Mouse (Mus musculus): ENCODE measurements around the gene Hectd4. TPM values are rescaled to one million over a fixed set of nuclear protein-coding genes. Genes with fewer than 3 reads are reported as not detected.

Hectd4 gene
- polyA plus RNA-seq, 1 experiment from 2014 or later: 3.8 TPM

DNA sequence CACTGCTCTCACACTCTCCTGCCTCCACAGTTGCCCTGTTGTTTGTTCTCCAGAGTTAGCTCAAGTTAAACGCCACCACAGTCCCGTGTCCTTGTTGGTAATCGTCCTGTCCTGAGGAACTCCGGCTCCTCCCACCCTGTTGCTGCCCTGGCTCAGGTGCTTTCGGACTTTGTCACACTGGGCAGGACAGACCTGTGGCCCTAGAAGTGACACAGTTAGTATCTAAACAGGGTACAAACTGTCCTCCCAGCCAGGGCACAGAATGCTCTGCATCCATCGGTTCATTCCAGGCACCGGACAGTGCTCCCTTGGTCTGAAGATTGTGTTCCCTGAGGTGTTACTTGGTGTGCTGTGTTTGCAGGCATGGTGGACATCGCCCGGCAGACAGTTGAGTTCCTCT lies 114.0 kb downstream of the Hectd4 start:
- no peaks in the 10 kb centered on the region for H3K27me3 ChIP-seq (ENCODE audit: insufficient read depth, low read length)
- ATAC-seq (ENCODE audit: low FRiP score, low TSS enrichment): no peak
- H3K36me3 ChIP-seq (ENCODE audit: insufficient read depth, low read length): peaks cover 56% of the 10 kb centered on the region
- WGBS: 92% methylated on average over 9 of the region's 9 CpGs
- H3K9me3 ChIP-seq (ENCODE audit: low read length): no peaks in the 10 kb centered on the region
- H3K27ac ChIP-seq (ENCODE audit: low read length): no peak overlapping the region
- H3K9ac ChIP-seq (replicated peaks; ENCODE audit: low read length): no peak overlapping the region
- H3K4me1 ChIP-seq (ENCODE audit: insufficient read depth, low read length): no peaks in the 10 kb centered on the region
- no peak overlapping the region for H3K4me2 ChIP-seq (replicated peaks; ENCODE audit: low read depth, low read length)
- no peak overlapping the region for H3K4me3 ChIP-seq (ENCODE audit: low read length)

DNA sequence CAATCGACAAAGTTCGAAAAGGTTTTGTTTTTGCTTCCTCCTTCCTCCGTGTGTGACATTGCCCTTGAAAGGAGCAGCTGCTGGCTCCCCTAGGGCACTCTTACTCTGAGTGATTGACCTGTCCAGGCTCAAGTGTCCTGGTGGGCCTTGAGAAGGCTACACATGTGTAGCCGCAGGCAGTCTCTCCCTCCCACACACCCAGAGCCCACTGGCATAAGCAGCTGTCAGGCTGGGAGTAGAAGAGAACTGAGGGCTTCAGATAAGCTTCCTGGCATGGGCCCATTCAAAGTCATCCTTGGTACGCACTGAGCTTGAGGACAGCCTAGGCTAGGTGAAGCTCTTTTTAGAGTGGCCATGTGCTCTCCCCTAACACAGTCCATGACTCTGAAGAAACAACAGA lies 114.4 kb downstream of the Hectd4 start:
- Histone ChIP-seq H3K9me3 (ENCODE audit: low read length) (no peaks in the 10 kb centered on the region), H3K9ac (replicated peaks; ENCODE audit: low read length) (no peak overlapping the region), H3K27me3 (ENCODE audit: insufficient read depth, low read length) (no peaks in the 10 kb centered on the region), H3K4me2 (replicated peaks; ENCODE audit: low read depth, low read length) (no peak overlapping the region), H3K36me3 (ENCODE audit: insufficient read depth, low read length) (peaks cover 56% of the 10 kb centered on the region), H3K4me1 (ENCODE audit: insufficient read depth, low read length) (no peaks in the 10 kb centered on the region), H3K27ac (ENCODE audit: low read length) (no peak overlapping the region), H3K4me3 (ENCODE audit: low read length) (no peak overlapping the region)
- ATAC-seq (ENCODE audit: low FRiP score, low TSS enrichment): no peak
- 59% methylated on average over 5 of the region's 5 CpGs for WGBS

DNA sequence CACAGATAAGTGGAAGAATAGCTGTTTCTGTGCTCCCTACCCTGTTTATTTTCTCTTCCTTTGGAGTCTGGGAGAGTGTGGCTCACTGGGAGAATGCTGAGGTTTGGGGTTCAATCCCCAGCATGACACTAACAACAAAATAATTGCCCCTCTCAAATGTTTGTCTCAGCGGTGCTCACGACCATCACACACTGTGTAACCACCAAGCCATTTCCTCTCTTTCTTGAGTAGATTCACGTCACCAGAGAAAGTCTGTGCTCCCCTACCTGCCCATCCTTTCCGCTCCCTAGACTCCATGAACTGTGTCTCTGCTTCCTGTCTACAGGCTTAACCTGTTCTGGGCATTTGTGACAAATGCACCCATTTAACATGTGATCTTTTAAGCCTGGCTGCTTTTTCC lies 115.4 kb downstream of the Hectd4 start:
- Histone ChIP-seq H3K4me2 (replicated peaks; ENCODE audit: low read depth, low read length) (no peak overlapping the region), H3K4me1 (ENCODE audit: insufficient read depth, low read length) (no peaks in the 10 kb centered on the region), H3K36me3 (ENCODE audit: insufficient read depth, low read length) (peaks cover 60% of the 10 kb centered on the region), H3K9me3 (ENCODE audit: low read length) (no peaks in the 10 kb centered on the region), H3K27ac (ENCODE audit: low read length) (no peak overlapping the region), H3K27me3 (ENCODE audit: insufficient read depth, low read length) (no peaks in the 10 kb centered on the region), H3K4me3 (ENCODE audit: low read length) (no peak overlapping the region), H3K9ac (replicated peaks; ENCODE audit: low read length) (no peak overlapping the region)
- ATAC-seq (ENCODE audit: low FRiP score, low TSS enrichment): no peak
- WGBS: 86% methylated on average over 4 of the region's 4 CpGs

DNA sequence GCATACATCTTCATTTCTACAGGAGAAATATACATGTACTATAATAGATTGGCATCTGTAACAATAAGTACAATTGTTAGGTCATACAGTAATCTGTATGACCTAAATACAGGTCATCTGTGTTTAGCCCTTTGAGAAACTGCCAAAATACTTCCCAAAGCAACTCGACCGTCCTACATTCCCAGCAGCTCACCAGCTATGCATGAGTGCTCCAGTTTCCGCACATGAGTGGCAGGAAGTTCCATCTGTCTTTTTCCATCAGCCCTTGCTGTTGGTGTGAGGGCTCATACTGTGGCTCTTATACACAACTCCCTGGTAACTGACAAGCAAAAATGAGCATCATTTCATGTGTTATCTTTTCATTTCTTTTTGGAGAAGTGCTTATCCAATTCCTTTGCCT lies 116.0 kb downstream of the Hectd4 start:
- Histone ChIP-seq H3K4me3 (ENCODE audit: low read length) (no peak overlapping the region), H3K36me3 (ENCODE audit: insufficient read depth, low read length) (peaks cover 55% of the 10 kb centered on the region), H3K9ac (replicated peaks; ENCODE audit: low read length) (no peak overlapping the region), H3K4me1 (ENCODE audit: insufficient read depth, low read length) (0 out of 2 replicates have a peak, but pooled peaks cover 3% of the 10 kb centered on the region), H3K27me3 (ENCODE audit: insufficient read depth, low read length) (no peaks in the 10 kb centered on the region), H3K4me2 (replicated peaks; ENCODE audit: low read depth, low read length) (no peak overlapping the region), H3K9me3 (ENCODE audit: low read length) (no peaks in the 10 kb centered on the region), H3K27ac (ENCODE audit: low read length) (no peak overlapping the region)
- WGBS: 43% methylated on average over 3 of the region's 3 CpGs
- ATAC-seq (ENCODE audit: low FRiP score, low TSS enrichment): no peak

DNA sequence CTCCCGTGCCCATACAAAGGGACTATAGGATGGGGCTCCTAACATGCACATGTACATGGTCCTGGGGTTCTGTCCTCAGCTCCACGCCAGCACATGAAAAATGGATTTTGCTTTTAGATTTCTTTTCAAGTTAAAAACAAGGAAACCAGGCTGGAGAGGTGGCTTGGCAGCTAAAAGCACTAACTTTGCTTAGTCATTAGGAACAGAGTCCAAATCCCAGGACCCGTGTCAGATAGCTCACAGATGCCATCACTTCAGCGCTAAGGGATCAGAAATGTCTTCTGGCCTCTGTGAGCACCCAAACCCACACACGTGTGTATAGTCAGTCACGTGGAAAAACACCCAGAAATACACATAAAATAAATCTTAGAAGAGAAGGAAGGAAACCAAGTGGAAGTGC lies 116.8 kb downstream of the Hectd4 start:
- WGBS: 89% methylated on average over 6 of the region's 6 CpGs
- H3K36me3 ChIP-seq (ENCODE audit: insufficient read depth, low read length): peaks cover 51% of the 10 kb centered on the region

DNA sequence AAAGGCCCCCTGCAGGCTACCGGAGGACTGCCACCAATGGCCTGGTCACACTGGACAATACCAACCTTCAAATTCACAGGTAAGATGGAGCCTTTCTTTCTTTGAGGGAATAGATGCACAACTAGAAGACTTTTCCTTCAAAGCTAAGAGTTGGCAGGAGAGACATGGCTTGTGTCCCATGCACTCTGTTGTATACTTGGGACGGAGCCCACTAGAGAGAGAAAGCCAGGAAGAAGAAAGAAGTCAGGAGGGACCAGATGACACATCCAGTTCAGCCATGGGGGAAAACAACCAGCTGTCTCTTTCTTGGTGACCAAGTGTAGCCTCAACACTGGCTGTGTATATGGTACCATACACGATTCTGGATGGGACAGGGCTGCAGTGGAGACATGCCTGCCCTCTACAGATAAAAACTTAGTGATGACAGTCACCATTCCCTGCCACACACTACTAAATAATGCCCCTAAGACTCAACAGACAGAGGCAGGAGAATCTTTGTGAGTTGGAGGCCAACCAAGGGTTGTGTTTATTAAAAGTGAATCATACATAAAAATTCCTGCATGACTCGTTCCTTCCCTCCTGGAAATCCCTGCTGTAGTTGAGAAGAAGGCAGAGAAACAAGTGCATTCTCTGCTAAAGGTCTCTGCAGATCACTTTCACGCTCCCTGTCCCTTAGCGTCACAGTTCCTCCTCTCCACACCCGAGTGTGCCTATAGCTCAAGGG lies 119.7 kb downstream of the Hectd4 start:
- ATAC-seq (ENCODE audit: low FRiP score, low TSS enrichment): no peak
- no peak overlapping the region for H3K4me3 ChIP-seq (ENCODE audit: low read length)
- H3K4me2 ChIP-seq (replicated peaks; ENCODE audit: low read depth, low read length): no peak overlapping the region
- H3K27ac ChIP-seq (ENCODE audit: low read length): no peak overlapping the region
- H3K27me3 ChIP-seq (ENCODE audit: insufficient read depth, low read length): no peaks in the 10 kb centered on the region
- 82% methylated on average over 7 of the region's 7 CpGs for WGBS
- H3K36me3 ChIP-seq (ENCODE audit: insufficient read depth, low read length): peaks cover 57% of the 10 kb centered on the region
- H3K4me1 ChIP-seq (ENCODE audit: insufficient read depth, low read length): 0 out of 2 replicates have a peak, but pooled peaks cover 3% of the 10 kb centered on the region
- H3K9ac ChIP-seq (replicated peaks; ENCODE audit: low read length): no peak overlapping the region
- no peaks in the 10 kb centered on the region for H3K9me3 ChIP-seq (ENCODE audit: low read length)

More for the DNA sequence above, 116.8 kb downstream of the Hectd4 start:
- Histone ChIP-seq H3K9ac (replicated peaks; ENCODE audit: low read length) (no peak overlapping the region), H3K27me3 (ENCODE audit: insufficient read depth, low read length) (no peaks in the 10 kb centered on the region), H3K9me3 (ENCODE audit: low read length) (no peaks in the 10 kb centered on the region), H3K4me2 (replicated peaks; ENCODE audit: low read depth, low read length) (no peak overlapping the region), H3K4me3 (ENCODE audit: low read length) (no peak overlapping the region), H3K27ac (ENCODE audit: low read length) (no peak overlapping the region), H3K4me1 (ENCODE audit: insufficient read depth, low read length) (0 out of 2 replicates have a peak, but pooled peaks cover 3% of the 10 kb centered on the region)
- no peak for ATAC-seq (ENCODE audit: low FRiP score, low TSS enrichment)

DNA sequence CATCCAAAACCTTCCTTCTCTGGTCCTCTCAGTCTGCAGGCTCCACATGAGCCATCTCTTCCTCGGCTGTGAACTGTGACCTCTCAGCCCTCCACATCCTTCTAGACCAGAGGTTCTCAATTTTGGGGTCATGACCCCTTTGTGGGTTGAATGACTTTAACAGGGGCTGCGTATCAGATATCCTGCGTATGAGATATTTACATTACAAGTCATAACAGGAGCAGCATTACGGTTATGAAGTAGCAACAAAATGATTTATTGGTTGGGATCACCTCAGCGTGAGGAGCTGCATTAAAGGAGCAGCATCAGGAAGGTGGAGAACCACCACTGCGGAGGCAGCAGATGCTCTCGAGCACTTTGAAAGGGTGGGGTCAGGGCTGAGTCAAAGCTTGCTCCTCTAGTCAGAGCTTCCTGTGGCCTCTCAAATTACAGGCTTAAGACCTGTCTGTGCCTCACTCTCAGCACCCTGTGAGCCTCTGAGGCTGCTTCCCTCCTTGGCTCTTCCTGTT lies 121.0 kb downstream of the Hectd4 start:
- Histone ChIP-seq H3K4me3 (ENCODE audit: low read length) (no peak overlapping the region), H3K4me2 (replicated peaks; ENCODE audit: low read depth, low read length) (no peak overlapping the region), H3K9me3 (ENCODE audit: low read length) (no peaks in the 10 kb centered on the region), H3K27me3 (ENCODE audit: insufficient read depth, low read length) (no peaks in the 10 kb centered on the region), H3K4me1 (ENCODE audit: insufficient read depth, low read length) (0 out of 2 replicates have a peak, but pooled peaks cover 3% of the 10 kb centered on the region), H3K9ac (replicated peaks; ENCODE audit: low read length) (no peak overlapping the region), H3K27ac (ENCODE audit: low read length) (no peak overlapping the region), H3K36me3 (ENCODE audit: insufficient read depth, low read length) (peaks cover 59% of the 10 kb centered on the region)
- WGBS: 11% methylated on average over 7 of the region's 7 CpGs
- ATAC-seq (ENCODE audit: low FRiP score, low TSS enrichment): peak; percentile 80

DNA sequence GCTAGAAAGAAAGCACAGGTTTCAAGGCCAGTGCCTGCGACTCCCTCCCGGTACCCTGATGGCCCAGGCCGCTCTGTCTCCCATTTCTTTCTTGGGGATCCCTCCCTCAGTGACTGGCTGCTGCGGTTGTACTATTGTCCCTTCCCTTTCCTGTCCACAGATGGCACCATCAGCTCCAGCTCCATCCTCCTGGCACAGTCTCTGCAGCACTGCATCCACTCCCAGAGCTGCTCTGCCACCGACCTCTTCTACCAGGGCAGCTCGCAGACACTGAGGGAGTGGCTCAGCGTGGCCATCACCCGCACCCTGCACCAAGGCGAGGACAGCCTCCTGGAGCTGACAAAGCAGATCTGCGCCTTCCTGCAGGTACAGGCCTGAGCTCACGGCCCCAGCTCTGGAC lies 122.5 kb downstream of the Hectd4 start:
- H3K9me3 ChIP-seq (ENCODE audit: low read length): no peaks in the 10 kb centered on the region
- 85% methylated on average over 11 of the region's 11 CpGs for WGBS
- no peak for ATAC-seq (ENCODE audit: low FRiP score, low TSS enrichment)
- H3K4me2 ChIP-seq (replicated peaks; ENCODE audit: low read depth, low read length): no peak overlapping the region
- 0 out of 2 replicates have a peak, but pooled peaks cover 3% of the 10 kb centered on the region for H3K4me1 ChIP-seq (ENCODE audit: insufficient read depth, low read length)
- peaks cover 54% of the 10 kb centered on the region for H3K36me3 ChIP-seq (ENCODE audit: insufficient read depth, low read length)
- H3K9ac ChIP-seq (replicated peaks; ENCODE audit: low read length): no peak overlapping the region
- H3K4me3 ChIP-seq (ENCODE audit: low read length): no peak overlapping the region
- no peaks in the 10 kb centered on the region for H3K27me3 ChIP-seq (ENCODE audit: insufficient read depth, low read length)
- no peak overlapping the region for H3K27ac ChIP-seq (ENCODE audit: low read length)

DNA sequence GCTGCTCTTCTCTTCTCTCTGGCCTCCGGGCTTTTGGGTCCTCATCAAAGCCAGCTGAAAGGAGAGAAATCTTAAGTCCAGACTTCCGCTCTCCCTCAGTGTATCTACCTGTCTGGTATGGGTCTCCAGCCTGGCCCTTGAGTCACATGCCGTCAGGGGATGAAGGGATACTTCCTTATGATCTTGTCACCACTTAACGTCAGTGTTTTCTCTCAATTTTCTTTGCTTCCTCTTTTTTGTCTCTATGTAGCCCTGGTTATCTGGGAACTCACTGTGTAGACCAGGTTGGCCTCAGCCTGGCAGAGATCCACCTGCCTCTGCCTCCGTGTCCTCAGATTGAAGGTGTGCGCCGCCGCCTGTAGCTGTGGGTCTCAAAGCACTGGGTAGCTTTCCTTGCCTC lies 124.0 kb downstream of the Hectd4 start:
- 93% methylated on average over 8 of the region's 8 CpGs for WGBS
- H3K27ac ChIP-seq (ENCODE audit: low read length): no peak overlapping the region
- ATAC-seq (ENCODE audit: low FRiP score, low TSS enrichment): no peak
- no peaks in the 10 kb centered on the region for H3K27me3 ChIP-seq (ENCODE audit: insufficient read depth, low read length)
- no peak overlapping the region for H3K9ac ChIP-seq (replicated peaks; ENCODE audit: low read length)
- H3K36me3 ChIP-seq (ENCODE audit: insufficient read depth, low read length): peaks cover 55% of the 10 kb centered on the region
- H3K4me3 ChIP-seq (ENCODE audit: low read length): no peak overlapping the region
- no peak overlapping the region for H3K4me2 ChIP-seq (replicated peaks; ENCODE audit: low read depth, low read length)
- no peaks in the 10 kb centered on the region for H3K9me3 ChIP-seq (ENCODE audit: low read length)
- 0 out of 2 replicates have a peak, but pooled peaks cover 3% of the 10 kb centered on the region for H3K4me1 ChIP-seq (ENCODE audit: insufficient read depth, low read length)

DNA sequence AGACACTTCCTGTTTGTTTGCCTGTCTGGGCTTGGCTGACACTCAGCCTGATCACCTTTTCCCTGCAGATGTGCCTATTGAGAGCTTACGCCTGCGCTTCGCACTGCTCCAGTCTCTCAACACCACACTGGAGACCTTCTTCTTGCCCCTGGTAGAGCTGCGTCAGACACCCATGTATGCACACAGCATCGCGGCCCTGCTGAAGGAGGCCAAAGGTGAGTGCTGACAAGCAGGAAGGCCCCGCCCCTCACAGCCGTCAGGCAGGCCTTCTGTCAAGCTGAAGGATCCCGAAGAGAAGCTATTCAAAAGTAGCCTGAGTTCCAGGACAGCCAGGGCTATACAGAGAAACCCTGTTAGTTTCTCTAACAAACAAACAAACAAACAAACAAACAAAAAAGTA lies 139.2 kb downstream of the Hectd4 start:
- WGBS: 69% methylated on average over 9 of the region's 9 CpGs
- no peaks in the 10 kb centered on the region for H3K4me1 ChIP-seq (ENCODE audit: insufficient read depth, low read length)
- H3K9ac ChIP-seq (replicated peaks; ENCODE audit: low read length): no peak overlapping the region
- H3K36me3 ChIP-seq (ENCODE audit: insufficient read depth, low read length): peaks cover 87% of the 10 kb centered on the region
- no peak overlapping the region for H3K4me3 ChIP-seq (ENCODE audit: low read length)
- H3K27me3 ChIP-seq (ENCODE audit: insufficient read depth, low read length): no peaks in the 10 kb centered on the region
- no peak overlapping the region for H3K4me2 ChIP-seq (replicated peaks; ENCODE audit: low read depth, low read length)
- H3K27ac ChIP-seq (ENCODE audit: low read length): no peak overlapping the region
- H3K9me3 ChIP-seq (ENCODE audit: low read length): no peaks in the 10 kb centered on the region
- no peak for ATAC-seq (ENCODE audit: low FRiP score, low TSS enrichment)

Measured in kidney, embryonic 16.5 days (tissue).